Mouse (Mus musculus) kidney, adult 2 months (tissue): ENCODE results near the gene Ppp1r8. TPM values are rescaled to one million over a fixed set of nuclear protein-coding genes. Genes with fewer than 3 reads are reported as not detected.

Source experiments
- DNase-seq: peaks from one replicate; pipeline ENCODE4 v3.0.0; 2021
- H3K27ac ChIP-seq: fragments of 200-500 bp; 2 replicates; pipeline ENCODE4 v1.5.1; 2012; ENCODE audit warnings: low read depth, low read length, control low read depth, inconsistent platforms; ENCODE audit not compliant: insufficient read depth
- H3K27me3 ChIP-seq: fragments of 200-500 bp; replicated peaks from 2 replicates; pipeline ENCODE4 v1.6.1; 2012; ENCODE audit warnings: mild to moderate bottlenecking, moderate library complexity, low read length, inconsistent platforms; ENCODE audit not compliant: control insufficient read depth, insufficient read depth
- H3K36me3 ChIP-seq: fragments of 200-500 bp; 2 replicates; pipeline ENCODE4 v1.6.1; 2012; ENCODE audit warnings: mild to moderate bottlenecking, moderate library complexity, low read length, inconsistent platforms; ENCODE audit not compliant: control insufficient read depth, insufficient read depth
- H3K4me1 ChIP-seq: fragments of 200-500 bp; 2 replicates; pipeline ENCODE4 v1.6.1; 2011; ENCODE audit warnings: low read length; ENCODE audit not compliant: control insufficient read depth, insufficient read depth
- H3K4me3 ChIP-seq: fragments of 200-500 bp; 2 replicates; pipeline ENCODE4 v1.5.1; 2011; ENCODE audit warnings: mild to moderate bottlenecking, low read depth, low read length, control low read depth; ENCODE audit not compliant: insufficient read depth
- CTCF ChIP-seq: fragments of 200-500 bp; conservative IDR thresholded peaks from 2 replicates; pipeline ENCODE4 v1.5.1; 2011; ENCODE audit warnings: low read depth, mild to moderate bottlenecking, control low read depth, low read length, moderate library complexity, mixed read lengths; ENCODE audit not compliant: insufficient read depth, insufficient read length
- POLR2A ChIP-seq: fragments of 200-500 bp; IDR thresholded peaks from one replicate; pipeline ENCODE4 v1.6.1; 2011; ENCODE audit warnings: low read depth, low read length, control low read depth
- WGBS: fragments of 180-500 bp; shearing (Covaris S2); methylation state at CpG from one replicate; pipeline ENCODE4 v1.1.7; 2018; 5-methylcytosine and 5-hydroxymethylcytosine counted together
- polyA plus RNA-seq: library from polyadenylated mRNA; depleted of rRNA; stranded (reverse); fragments of >200 nt; gene quantifications from 2 replicates; pipeline ENCODE4 v1.2.3, GENCODE M21; 2012

Ppp1r8 gene
- polyA plus RNA-seq, 1 experiment: 25.2 TPM

DNA sequence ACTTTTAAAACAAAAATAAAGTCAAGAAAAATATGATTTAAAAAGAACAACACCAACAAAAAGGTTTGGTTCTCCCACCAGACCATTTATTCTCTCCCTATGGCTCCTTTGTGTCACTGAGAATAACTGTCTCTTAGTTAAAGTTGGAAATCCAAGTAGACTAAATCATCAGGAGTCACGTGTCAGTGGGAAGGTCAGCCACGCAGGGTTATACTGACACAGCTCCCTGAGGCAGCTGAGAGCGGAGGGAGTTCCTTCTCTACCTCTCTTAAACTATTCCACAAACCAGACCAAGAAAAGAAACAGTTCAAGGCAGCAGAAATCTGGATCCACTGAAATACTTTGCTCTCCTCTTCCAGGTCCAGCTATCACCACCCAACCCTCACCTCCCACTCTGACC is 28.1 kb upstream of the Ppp1r8 start:
- 83% methylated on average over 3 of the region's 3 CpGs for WGBS
- TF ChIP-seq CTCF (no peak), POLR2A (no peak)
- Histone ChIP-seq H3K4me1 (peaks cover 6% of the 10 kb centered on the region), H3K36me3 (peaks cover 12% of the 10 kb centered on the region), H3K4me3 (no peak overlapping the region), H3K27ac (no peak overlapping the region), H3K27me3 (no peaks in the 10 kb centered on the region)
- no peak for DNase-seq

DNA sequence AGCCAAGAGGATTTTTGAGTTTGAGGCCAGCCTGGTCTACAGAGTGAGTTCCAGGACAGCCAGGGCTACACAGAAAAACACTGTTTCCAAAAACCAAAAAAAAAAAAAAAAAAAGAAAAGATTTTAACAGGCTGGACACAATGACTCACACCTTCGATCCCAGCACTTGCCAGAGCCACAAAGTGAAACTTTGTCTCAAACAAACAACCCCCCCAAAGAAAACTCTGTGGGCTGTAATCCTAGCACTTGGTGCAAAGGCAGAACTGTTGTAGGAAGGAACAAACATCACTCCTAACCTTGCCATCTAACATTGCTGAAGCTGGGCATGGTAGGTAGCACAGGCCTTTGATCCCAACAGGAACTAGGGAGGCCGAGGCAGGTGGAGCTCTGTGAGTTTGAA is 21.9 kb upstream of the Ppp1r8 start:
- WGBS: 84% methylated on average over 2 of the region's 2 CpGs
- no peak for DNase-seq
- Histone ChIP-seq H3K4me1 (no peaks in the 10 kb centered on the region), H3K4me3 (no peak overlapping the region), H3K36me3 (peaks cover 13% of the 10 kb centered on the region), H3K27ac (no peak overlapping the region), H3K27me3 (no peaks in the 10 kb centered on the region)
- TF ChIP-seq CTCF (no peak), POLR2A (no peak)

DNA sequence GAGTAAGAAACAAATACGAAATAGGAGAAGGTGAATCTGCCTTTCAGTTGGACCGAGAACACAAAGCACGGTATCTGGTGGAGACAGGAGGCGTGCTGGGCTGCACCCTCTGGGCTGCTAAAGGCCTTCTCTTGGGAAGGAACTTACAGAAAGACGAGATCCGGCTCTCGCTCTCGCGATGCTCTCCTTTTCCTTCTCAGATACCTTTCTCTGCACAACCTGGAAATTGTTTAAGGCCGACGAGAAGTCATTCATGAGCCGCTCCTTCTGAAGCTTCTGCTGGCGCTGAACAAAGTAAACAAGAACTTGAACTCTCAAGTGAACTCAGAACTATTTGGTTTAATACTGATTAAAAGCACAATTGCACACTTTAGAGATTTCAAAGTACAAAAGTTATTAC is 20.0 kb upstream of the Ppp1r8 start:
- DNase-seq: no peak
- H3K4me1 ChIP-seq: no peaks in the 10 kb centered on the region
- H3K27ac ChIP-seq: no peak overlapping the region
- 89% methylated on average over 13 of the region's 13 CpGs for WGBS
- TF ChIP-seq CTCF (no peak), POLR2A (no peak)
- H3K27me3 ChIP-seq: no peaks in the 10 kb centered on the region
- peaks cover 12% of the 10 kb centered on the region for H3K36me3 ChIP-seq
- no peak overlapping the region for H3K4me3 ChIP-seq

DNA sequence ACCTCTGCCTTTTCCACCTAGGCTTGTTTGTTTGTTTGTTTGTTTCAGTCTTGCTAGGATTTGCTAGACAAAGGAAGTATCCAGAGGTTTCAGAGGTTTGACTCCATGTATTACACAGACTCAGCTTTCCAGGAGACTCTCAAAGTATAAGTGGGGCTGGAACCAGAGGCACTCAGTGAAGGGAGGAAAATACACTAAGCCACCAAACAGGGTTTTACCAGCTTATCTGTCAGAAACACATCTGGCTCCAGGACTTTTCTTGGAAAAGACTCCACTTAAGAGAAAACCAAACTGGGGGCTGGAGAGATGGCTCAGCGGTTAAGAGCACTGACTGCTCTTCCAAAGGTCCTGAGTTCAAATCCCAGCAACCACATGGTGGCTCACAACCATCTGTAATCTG is 17.9 kb upstream of the Ppp1r8 start:
- Histone ChIP-seq H3K4me3 (no peak overlapping the region), H3K27me3 (no peaks in the 10 kb centered on the region), H3K36me3 (peaks cover 13% of the 10 kb centered on the region), H3K27ac (no peak overlapping the region), H3K4me1 (no peaks in the 10 kb centered on the region)
- DNase-seq: no peak
- WGBS: 98% methylated on average over 1 of the region's 1 CpGs
- TF ChIP-seq POLR2A: no peak
- no peak for TF ChIP-seq CTCF

DNA sequence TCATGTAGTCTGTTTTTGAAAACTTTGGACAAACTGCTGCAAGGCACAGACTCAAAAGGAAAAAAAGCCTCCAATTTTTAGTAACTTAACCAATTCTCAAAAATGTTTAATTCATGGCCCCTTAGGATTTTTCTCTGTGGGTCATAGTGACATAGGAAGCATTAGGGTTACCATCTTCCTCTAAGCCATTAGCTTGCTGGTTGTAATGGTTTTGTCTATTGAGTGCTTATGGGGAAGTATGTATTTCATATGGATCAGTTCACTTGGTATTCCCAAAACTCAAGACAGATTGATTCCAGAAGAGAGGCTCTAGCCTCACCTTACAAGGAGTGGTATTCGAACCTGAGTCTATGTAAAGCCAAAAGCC is 719 bp upstream of the Ppp1r8 start:
- DNase-seq: no peak
- TF ChIP-seq CTCF: no peak
- no peak for TF ChIP-seq POLR2A
- H3K4me1 ChIP-seq: peaks cover 5% of the 10 kb centered on the region; the same call in 1 of the 2 replicates
- 86% methylated on average over 1 of the region's 1 CpGs for WGBS
- H3K4me3 ChIP-seq: no peak overlapping the region
- H3K27me3 ChIP-seq: no peaks in the 10 kb centered on the region
- H3K27ac ChIP-seq: no peak overlapping the region
- H3K36me3 ChIP-seq: no peaks in the 10 kb centered on the region; the same call in 1 of the 2 replicates

DNA sequence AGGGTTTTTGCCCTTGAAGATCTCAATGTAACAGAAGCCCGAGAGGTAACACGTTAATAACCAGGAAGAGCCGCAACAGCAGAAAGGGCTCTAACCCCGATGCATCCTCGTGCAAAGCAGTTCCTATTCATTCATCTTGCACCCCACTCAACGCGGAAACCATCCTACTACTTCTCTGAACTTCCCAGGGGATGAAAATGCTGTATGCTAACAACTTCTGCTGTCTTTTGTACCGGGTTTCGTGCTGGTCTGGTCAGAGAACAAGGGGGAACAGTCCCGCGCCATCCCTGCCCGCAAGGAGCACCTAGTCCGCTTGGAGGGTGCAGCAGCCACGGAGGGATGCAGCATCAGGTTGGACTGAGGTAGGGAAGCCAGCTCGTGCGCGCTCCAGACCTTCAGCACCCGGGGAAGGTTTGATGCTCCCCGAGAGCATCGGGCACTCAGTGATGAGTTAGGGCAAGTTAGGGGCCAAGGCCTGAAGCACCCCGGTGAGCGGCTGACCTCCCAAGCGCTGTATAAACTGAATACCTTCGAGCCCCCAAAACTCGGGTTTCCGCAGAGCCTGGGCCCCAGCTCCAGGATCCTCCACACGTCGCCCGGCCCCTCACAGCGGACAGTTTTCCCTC is 575 bp downstream of the Ppp1r8 start:
- no peaks in the 10 kb centered on the region for H3K27me3 ChIP-seq
- DNase-seq: peak; percentile 14
- no peak overlapping the region for H3K27ac ChIP-seq
- no peaks in the 10 kb centered on the region; the same call in 1 of the 2 replicates for H3K36me3 ChIP-seq
- peaks cover 5% of the 10 kb centered on the region; the same call in 1 of the 2 replicates for H3K4me1 ChIP-seq
- H3K4me3 ChIP-seq: peak overlapping the region; percentile 89
- WGBS: under 1% methylated on average over 30 of the region's 30 CpGs
- TF ChIP-seq POLR2A (no peak), CTCF (no peak)

DNA sequence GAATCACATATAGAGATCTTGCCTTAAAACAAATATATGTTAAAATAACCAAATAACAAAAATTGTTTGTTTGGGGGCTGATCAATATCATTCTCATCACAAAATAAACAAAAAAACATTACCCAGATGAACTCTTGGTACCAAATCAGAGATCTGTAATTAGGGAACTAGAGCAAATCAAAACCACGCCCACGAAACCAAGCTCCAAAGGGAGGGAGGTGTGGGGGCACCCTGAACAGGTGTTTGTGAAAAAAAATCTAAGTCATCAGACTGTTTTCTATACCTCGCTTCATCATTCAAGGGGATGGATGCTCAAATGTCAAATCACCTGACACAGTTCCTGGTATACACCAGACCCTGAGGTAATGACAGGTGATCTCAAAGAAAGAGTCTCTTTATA is 1.5 kb downstream of the Ppp1r8 start:
- no peaks in the 10 kb centered on the region; the same call in 1 of the 2 replicates for H3K36me3 ChIP-seq
- H3K27ac ChIP-seq: no peak overlapping the region
- H3K4me3 ChIP-seq: no peak overlapping the region
- no peak for DNase-seq
- H3K27me3 ChIP-seq: no peaks in the 10 kb centered on the region
- TF ChIP-seq CTCF (no peak), POLR2A (no peak)
- WGBS: 76% methylated on average over 3 of the region's 3 CpGs
- peaks cover 5% of the 10 kb centered on the region; the same call in 1 of the 2 replicates for H3K4me1 ChIP-seq
